Mouse (Mus musculus) common myeloid progenitor, adult 5-6 weeks (primary cell): Measurements from ENCODE around the gene Gtf2a2. TPM values are rescaled to one million over a fixed set of nuclear protein-coding genes. Genes with fewer than 3 reads are reported as not detected.

Experiments
- ATAC-seq: replicated peaks from 2 replicates; pipeline ENCODE4 v1.8.0; 2016; ENCODE audit warnings: low read depth, mild to moderate bottlenecking, moderate TSS enrichment, inconsistent platforms; ENCODE audit not compliant: poor library complexity, severe bottlenecking
- total RNA-seq: library from RNA; stranded (forward); fragments of 200-1000, 187-1606 nt; gene quantifications from 2 replicates; pipeline ENCODE4 v1.2.3, GENCODE M21; 2017

Gene Gtf2a2
- total RNA-seq, 1 experiment from 2014 or later = 119 TPM

DNA sequence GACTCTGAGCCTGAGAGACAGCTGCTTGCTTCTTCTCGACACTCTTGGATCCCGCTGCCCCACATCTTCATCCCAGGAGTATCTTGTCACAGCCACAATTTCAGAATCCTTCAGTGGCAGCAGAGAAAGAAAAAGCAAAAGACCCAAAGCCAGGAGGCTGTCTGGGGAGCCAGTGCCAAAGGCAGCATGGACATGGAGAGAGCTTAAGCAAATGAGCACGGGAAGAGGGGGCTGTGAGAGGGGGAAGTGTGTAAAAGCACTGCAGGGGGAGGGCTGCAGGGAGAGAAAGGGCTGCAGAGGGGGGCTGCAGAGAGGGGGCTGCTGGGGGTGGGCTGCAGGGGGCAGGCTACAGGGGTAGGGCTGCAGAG, 37.0 kb downstream of the Gtf2a2 start:
- no peak for ATAC-seq

DNA sequence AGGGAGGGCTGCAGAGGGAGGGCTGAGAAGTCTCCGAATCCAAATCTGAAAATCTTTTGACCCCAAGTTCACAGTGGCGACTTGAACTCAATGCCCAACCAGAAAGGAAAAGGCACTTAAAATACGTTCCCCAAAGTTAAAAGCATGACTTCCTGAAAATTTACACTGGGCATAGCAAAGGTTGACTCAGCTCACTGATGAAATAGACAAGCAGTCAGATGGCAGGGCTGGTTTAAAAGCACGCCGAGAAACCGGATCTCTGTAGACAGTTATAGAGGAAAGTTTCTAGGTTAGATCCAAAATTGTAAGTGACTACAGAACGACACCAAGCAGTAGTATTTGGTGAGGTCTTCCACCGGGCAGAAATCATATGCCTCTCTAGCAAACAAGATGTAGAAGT, 37.5 kb downstream of the Gtf2a2 start:
- ATAC-seq = 0 out of 2 replicates have a peak, but pooled peaks have one; percentile 25

GRCm38 (mm10) chr9:70052730-70053129, 40.4 kb downstream of the Gtf2a2 start:
- ATAC-seq = no peak

GRCm38 (mm10) chr9:70053411-70053810, 41.1 kb downstream of the Gtf2a2 start:
- ATAC-seq = no peak

GRCm38 (mm10) chr9:70062012-70062411, 49.7 kb downstream of the Gtf2a2 start:
- no peak for ATAC-seq

- ATAC-seq = no peak
Measured at GRCm38 (mm10) chr9:70067497-70067896, 55.1 kb downstream of the Gtf2a2 start.

GRCm38 (mm10) chr9:70069961-70070435, 57.6 kb downstream of the Gtf2a2 start:
- no peak for ATAC-seq

- no peak for ATAC-seq
Measured at GRCm38 (mm10) chr9:70072387-70072786, 60.0 kb downstream of the Gtf2a2 start.

Other genes with a start within 250 kb of the Gtf2a2 start
- 127 and 129 TPM in 2 replicates for gene Bnip2, start 23.1 kb upstream of the Gtf2a2 start, total RNA-seq
- gene Gcnt3, start 25.5 kb downstream of the Gtf2a2 start, total RNA-seq = not detected in 2 replicates
- gene Fam81a, start 130.0 kb downstream of the Gtf2a2 start, total RNA-seq = not detected in 2 replicates
- 0.53 and 1.1 TPM in 2 replicates for gene Myo1e, start 194.8 kb downstream of the Gtf2a2 start, total RNA-seq